Mouse (Mus musculus): ENCODE results near the gene Elmo1. TPM values are rescaled to one million over a fixed set of nuclear protein-coding genes. Genes with fewer than 3 reads are reported as not detected.

Gene Elmo1
- polyA plus RNA-seq, 1 experiment: not detected

DNA sequence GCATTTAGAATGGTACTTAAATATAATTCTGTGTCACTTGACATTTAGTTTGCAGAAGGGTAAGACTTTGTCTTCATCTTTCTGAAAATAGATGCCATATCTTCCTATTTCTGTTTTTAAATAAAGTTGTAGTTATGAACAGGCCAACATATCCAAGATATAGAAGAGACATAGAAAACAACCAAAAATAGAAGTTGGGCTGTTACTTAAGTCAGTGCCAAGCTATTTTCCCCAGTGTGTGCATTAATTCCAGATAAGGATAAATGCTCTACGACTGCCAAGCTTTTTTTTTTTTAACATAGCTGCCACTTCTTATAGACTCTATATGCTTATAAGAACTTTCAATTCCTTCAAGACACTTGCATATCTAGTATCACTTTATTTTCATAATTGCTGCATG lies 511.0 kb downstream of the Elmo1 start:
- no peak overlapping the region for H3ac ChIP-seq (ENCODE audit: control insufficient read depth, insufficient read length, low read depth)
- no peaks in the 10 kb centered on the region for H3K79me3 ChIP-seq (ENCODE audit: low read depth)
- no peaks in the 10 kb centered on the region for H3K27me3 ChIP-seq (ENCODE audit: control insufficient read depth, insufficient read depth, insufficient read length)
- H3K79me2 ChIP-seq (ENCODE audit: control insufficient read depth, insufficient read depth): no peaks in the 10 kb centered on the region
- no peak overlapping the region for H3K4me3 ChIP-seq (ENCODE audit: insufficient read depth, poor library complexity, severe bottlenecking)
- TF ChIP-seq MYOD1 (IDR thresholded peaks at IDR 0.05; ENCODE audit: control insufficient read depth, insufficient read length, low read depth) (no peak), FOSL1 (IDR thresholded peaks at IDR 0.05; ENCODE audit: insufficient read depth, low read length, poor library complexity, severe bottlenecking) (no peak), CEBPB (IDR thresholded peaks at IDR 0.05; ENCODE audit: low read depth) (no peak), USF1 (IDR thresholded peaks at IDR 0.05; ENCODE audit: low read depth) (no peak), MYOG (IDR thresholded peaks at IDR 0.05; ENCODE audit: control insufficient read depth, extremely low read depth, insufficient read length) (no peak), CTCF (IDR thresholded peaks at IDR 0.05; ENCODE audit: control insufficient read depth, insufficient read depth, insufficient read length) (no peak), MAX (IDR thresholded peaks at IDR 0.05) (no peak)
- H3K36me3 ChIP-seq (ENCODE audit: control insufficient read depth, insufficient read depth): no peaks in the 10 kb centered on the region

DNA sequence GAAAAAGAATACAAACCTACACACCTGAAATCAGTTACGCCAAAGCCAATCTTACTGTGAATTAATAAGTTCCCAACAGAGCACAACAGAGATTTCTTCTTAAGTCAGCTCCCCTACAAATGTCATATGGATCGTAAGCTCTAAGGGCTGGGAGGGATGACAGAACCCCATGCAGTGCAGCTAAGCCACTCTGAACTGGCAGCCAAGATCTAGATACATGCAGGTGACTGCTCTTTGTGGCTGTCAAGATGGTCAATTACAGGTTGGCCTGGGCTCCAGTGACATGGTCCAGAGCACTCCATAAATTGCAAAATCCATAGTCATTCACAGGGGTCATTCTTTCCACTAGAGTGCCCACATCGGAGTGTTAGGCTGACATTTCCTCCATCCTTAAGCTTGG lies 516.5 kb downstream of the Elmo1 start:
- Histone ChIP-seq H3K4me3 (ENCODE audit: insufficient read depth, poor library complexity, severe bottlenecking) (no peak overlapping the region), H3K27me3 (ENCODE audit: control insufficient read depth, insufficient read depth, insufficient read length) (no peaks in the 10 kb centered on the region)
- TF ChIP-seq MYOG (IDR thresholded peaks at IDR 0.05; ENCODE audit: control insufficient read depth, extremely low read depth, insufficient read length): no peak
- TF ChIP-seq CTCF (IDR thresholded peaks at IDR 0.05; ENCODE audit: control insufficient read depth, insufficient read depth, insufficient read length): no peak
- TF ChIP-seq FOSL1 (IDR thresholded peaks at IDR 0.05; ENCODE audit: insufficient read depth, low read length, poor library complexity, severe bottlenecking): no peak
- TF ChIP-seq MAX (IDR thresholded peaks at IDR 0.05): no peak
- no peak for TF ChIP-seq MYOD1 (IDR thresholded peaks at IDR 0.05; ENCODE audit: control insufficient read depth, insufficient read length, low read depth)
- no peak for TF ChIP-seq CEBPB (IDR thresholded peaks at IDR 0.05; ENCODE audit: low read depth)

DNA sequence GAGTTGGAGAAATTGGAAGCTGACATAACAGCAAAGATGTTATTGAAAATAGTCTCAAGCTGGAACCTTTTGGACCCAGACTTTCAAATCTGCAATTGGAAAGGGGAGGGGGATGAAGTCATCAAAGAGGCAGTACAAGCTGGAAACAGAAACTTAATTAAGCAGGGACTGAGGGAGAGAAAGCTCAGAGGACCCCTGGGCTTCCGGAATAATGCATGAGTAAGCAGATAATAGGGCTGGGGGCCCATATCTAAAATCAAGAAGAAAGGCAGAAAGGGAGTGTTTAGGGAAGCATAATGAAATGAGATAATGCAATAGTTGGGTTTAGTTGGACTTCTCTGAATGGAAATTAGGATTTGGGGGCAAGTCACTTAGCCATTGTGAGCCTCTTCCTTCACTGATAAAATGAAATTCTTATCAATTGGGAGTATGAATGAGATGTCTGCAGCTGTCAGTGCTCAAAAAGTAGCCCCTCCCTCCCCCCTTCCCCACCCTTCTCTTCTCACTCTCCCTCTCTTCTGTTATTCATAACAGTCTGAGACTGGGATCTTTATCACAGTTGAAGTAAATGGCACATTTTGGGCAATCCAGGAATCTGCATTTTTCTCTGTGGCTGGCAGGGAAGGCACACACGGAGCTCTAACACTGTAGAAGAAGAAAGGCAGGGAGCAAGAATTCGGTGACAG lies 518.8 kb downstream of the Elmo1 start:
- H3K4me3 ChIP-seq (ENCODE audit: insufficient read depth, poor library complexity, severe bottlenecking): no peak overlapping the region
- H3K36me3 ChIP-seq (ENCODE audit: control insufficient read depth, insufficient read depth): no peaks in the 10 kb centered on the region
- no peak for TF ChIP-seq FOSL1 (IDR thresholded peaks at IDR 0.05; ENCODE audit: insufficient read depth, low read length, poor library complexity, severe bottlenecking)
- TF ChIP-seq MYOD1 (IDR thresholded peaks at IDR 0.05; ENCODE audit: control insufficient read depth, insufficient read length, low read depth): no peak
- no peak for TF ChIP-seq CEBPB (IDR thresholded peaks at IDR 0.05; ENCODE audit: low read depth)
- TF ChIP-seq MYOG (IDR thresholded peaks at IDR 0.05; ENCODE audit: control insufficient read depth, extremely low read depth, insufficient read length): no peak
- TF ChIP-seq MAX (IDR thresholded peaks at IDR 0.05): no peak
- no peak for TF ChIP-seq USF1 (IDR thresholded peaks at IDR 0.05; ENCODE audit: low read depth)
- TF ChIP-seq CTCF (IDR thresholded peaks at IDR 0.05; ENCODE audit: control insufficient read depth, insufficient read depth, insufficient read length): no peak
- no peak overlapping the region for H3ac ChIP-seq (ENCODE audit: control insufficient read depth, insufficient read length, low read depth)
- no peaks in the 10 kb centered on the region for H3K79me2 ChIP-seq (ENCODE audit: control insufficient read depth, insufficient read depth)
- no peaks in the 10 kb centered on the region for H3K27me3 ChIP-seq (ENCODE audit: control insufficient read depth, insufficient read depth, insufficient read length)
- H3K79me3 ChIP-seq (ENCODE audit: low read depth): no peaks in the 10 kb centered on the region

More for the DNA sequence above, 516.5 kb downstream of the Elmo1 start:
- H3K36me3 ChIP-seq (ENCODE audit: control insufficient read depth, insufficient read depth): no peaks in the 10 kb centered on the region
- H3K79me3 ChIP-seq (ENCODE audit: low read depth): no peaks in the 10 kb centered on the region
- H3K79me2 ChIP-seq (ENCODE audit: control insufficient read depth, insufficient read depth): no peaks in the 10 kb centered on the region
- no peak overlapping the region for H3ac ChIP-seq (ENCODE audit: control insufficient read depth, insufficient read length, low read depth)

DNA sequence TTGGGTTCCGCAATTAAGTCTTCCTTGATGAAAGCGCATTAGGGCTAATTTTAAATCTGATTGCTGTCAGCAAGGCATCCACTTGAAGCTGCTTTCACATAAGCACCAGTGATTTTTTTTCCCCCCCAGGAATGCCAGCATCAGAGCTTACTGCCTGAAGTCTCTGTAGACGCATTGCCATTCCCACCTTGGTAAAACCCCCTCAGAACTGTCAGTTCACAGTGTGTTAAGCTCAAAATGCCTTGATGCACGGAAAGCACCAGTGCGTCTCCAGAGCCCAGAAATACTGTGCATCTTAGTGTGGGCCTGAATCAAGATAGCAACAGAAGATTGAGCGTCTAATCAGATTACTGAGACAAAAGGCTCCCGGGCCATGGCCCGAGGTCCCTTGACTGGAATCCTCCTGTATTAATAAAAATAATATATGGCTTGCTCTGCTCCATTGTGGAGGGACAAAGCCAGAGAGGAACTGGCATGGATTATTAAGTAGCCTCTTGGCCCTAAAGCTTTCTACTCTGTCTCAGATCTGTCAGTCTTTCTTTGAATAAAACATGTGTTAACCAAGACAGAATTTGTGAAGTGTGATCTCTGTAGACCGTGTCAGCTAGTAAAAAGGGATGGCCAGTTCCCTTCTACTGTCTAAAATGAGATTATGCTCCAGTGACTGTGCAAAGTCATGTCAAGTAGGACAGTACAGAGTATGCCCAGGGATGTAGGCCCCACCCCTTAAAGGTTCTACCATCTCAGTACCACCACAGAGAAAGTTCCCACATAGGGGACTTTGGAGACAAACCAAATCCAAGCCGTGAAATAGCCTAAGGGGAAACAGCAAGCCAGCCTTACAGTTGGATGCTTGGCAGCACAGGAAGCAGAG lies 525.4 kb downstream of the Elmo1 start:
- Histone ChIP-seq H3K27me3 (ENCODE audit: control insufficient read depth, insufficient read depth, insufficient read length) (no peaks in the 10 kb centered on the region), H3K79me2 (ENCODE audit: control insufficient read depth, insufficient read depth) (no peaks in the 10 kb centered on the region), H3K79me3 (ENCODE audit: low read depth) (no peaks in the 10 kb centered on the region), H3ac (ENCODE audit: control insufficient read depth, insufficient read length, low read depth) (no peak overlapping the region), H3K4me3 (ENCODE audit: insufficient read depth, poor library complexity, severe bottlenecking) (no peak overlapping the region), H3K36me3 (ENCODE audit: control insufficient read depth, insufficient read depth) (no peaks in the 10 kb centered on the region)
- TF ChIP-seq CEBPB (IDR thresholded peaks at IDR 0.05; ENCODE audit: low read depth) (no peak), MYOG (IDR thresholded peaks at IDR 0.05; ENCODE audit: control insufficient read depth, extremely low read depth, insufficient read length) (no peak), MAX (IDR thresholded peaks at IDR 0.05) (no peak), CTCF (IDR thresholded peaks at IDR 0.05; ENCODE audit: control insufficient read depth, insufficient read depth, insufficient read length) (no peak), MYOD1 (IDR thresholded peaks at IDR 0.05; ENCODE audit: control insufficient read depth, insufficient read length, low read depth) (no peak), FOSL1 (IDR thresholded peaks at IDR 0.05; ENCODE audit: insufficient read depth, low read length, poor library complexity, severe bottlenecking) (no peak), USF1 (IDR thresholded peaks at IDR 0.05; ENCODE audit: low read depth) (no peak)

DNA sequence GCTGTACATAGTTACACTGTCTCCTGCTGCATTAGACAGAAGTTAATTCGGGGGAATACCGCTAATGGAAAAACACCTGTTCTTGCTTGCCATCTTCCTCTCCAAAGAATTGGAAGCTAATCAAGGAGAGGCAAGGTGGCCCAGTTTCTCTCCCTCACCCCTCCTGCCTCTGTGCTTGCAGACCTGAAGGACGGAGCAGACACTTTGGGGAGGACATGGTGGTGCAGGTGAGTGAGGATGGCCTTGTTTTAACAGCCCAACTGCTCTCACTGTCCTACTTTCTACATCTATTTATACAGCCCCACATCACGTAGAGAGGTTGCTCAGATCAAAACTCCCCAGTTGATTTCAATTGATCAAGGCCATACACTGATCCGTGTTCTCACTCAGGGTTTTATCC lies 529.5 kb downstream of the Elmo1 start:
- H3K4me3 ChIP-seq (ENCODE audit: insufficient read depth, poor library complexity, severe bottlenecking): no peak overlapping the region
- no peak overlapping the region for H3ac ChIP-seq (ENCODE audit: control insufficient read depth, insufficient read length, low read depth)
- H3K27me3 ChIP-seq (ENCODE audit: control insufficient read depth, insufficient read depth, insufficient read length): no peaks in the 10 kb centered on the region
- H3K79me2 ChIP-seq (ENCODE audit: control insufficient read depth, insufficient read depth): no peaks in the 10 kb centered on the region
- TF ChIP-seq MAX (IDR thresholded peaks at IDR 0.05): no peak
- no peak for TF ChIP-seq USF1 (IDR thresholded peaks at IDR 0.05; ENCODE audit: low read depth)
- no peak for TF ChIP-seq MYOG (IDR thresholded peaks at IDR 0.05; ENCODE audit: control insufficient read depth, extremely low read depth, insufficient read length)
- no peak for TF ChIP-seq FOSL1 (IDR thresholded peaks at IDR 0.05; ENCODE audit: insufficient read depth, low read length, poor library complexity, severe bottlenecking)
- no peak for TF ChIP-seq CEBPB (IDR thresholded peaks at IDR 0.05; ENCODE audit: low read depth)
- no peak for TF ChIP-seq CTCF (IDR thresholded peaks at IDR 0.05; ENCODE audit: control insufficient read depth, insufficient read depth, insufficient read length)
- TF ChIP-seq MYOD1 (IDR thresholded peaks at IDR 0.05; ENCODE audit: control insufficient read depth, insufficient read length, low read depth): no peak
- H3K36me3 ChIP-seq (ENCODE audit: control insufficient read depth, insufficient read depth): no peaks in the 10 kb centered on the region
- H3K79me3 ChIP-seq (ENCODE audit: low read depth): no peaks in the 10 kb centered on the region

Data from C2C12 (cell line).